Mouse (Mus musculus) hindbrain, embryonic 13.5 days (tissue): ENCODE measurements around the gene 4933430I17Rik. TPM values are rescaled to one million over a fixed set of nuclear protein-coding genes. Genes with fewer than 3 reads are reported as not detected.

Experiments used
- ATAC-seq: fragments of 200-750 bp; cut with Nextera tagmentation; 2 replicates; pipeline ENCODE4 v1.8.0; 2017; ENCODE audit warnings: moderate TSS enrichment; ENCODE audit not compliant: low FRiP score
- H3K27ac ChIP-seq: fragments of 300-500 bp; sonication (generic); 2 replicates; pipeline ENCODE4 v1.5.1; 2015; ENCODE audit warnings: inconsistent platforms, mild to moderate bottlenecking, moderate library complexity
- H3K27me3 ChIP-seq: fragments of 300-500 bp; sonication (generic); 2 replicates; pipeline ENCODE4 v1.6.1; 2015; ENCODE audit warnings: mild to moderate bottlenecking, inconsistent platforms
- H3K36me3 ChIP-seq: fragments of 300-500 bp; sonication (generic); 2 replicates; pipeline ENCODE4 v1.6.1; 2015; ENCODE audit warnings: mild to moderate bottlenecking, inconsistent platforms
- H3K4me1 ChIP-seq: fragments of 300-500 bp; sonication (generic); replicated peaks from 2 replicates; pipeline ENCODE4 v1.6.1; 2015; ENCODE audit warnings: inconsistent platforms
- H3K4me2 ChIP-seq: fragments of 300-500 bp; sonication (generic); 2 replicates; pipeline ENCODE4 v1.6.1; 2015; ENCODE audit warnings: inconsistent platforms, mild to moderate bottlenecking, moderate library complexity
- H3K4me3 ChIP-seq: fragments of 300-500 bp; sonication (generic); 2 replicates; pipeline ENCODE4 v1.5.1; 2015; ENCODE audit warnings: mild to moderate bottlenecking, inconsistent platforms
- H3K9ac ChIP-seq: fragments of 300-500 bp; sonication (generic); 2 replicates; pipeline ENCODE4 v1.6.1; 2015; ENCODE audit warnings: mild to moderate bottlenecking, inconsistent platforms
- H3K9me3 ChIP-seq: fragments of 300-500 bp; sonication (generic); 2 replicates; pipeline ENCODE4 v1.6.1; 2016; ENCODE audit warnings: inconsistent platforms
- WGBS: fragments of 180-500 bp; shearing (Covaris S2); methylation state at CpG from one replicate; pipeline ENCODE4 v1.1.7; 2015; 5-methylcytosine and 5-hydroxymethylcytosine counted together
- polyA plus RNA-seq: library from polyadenylated mRNA; unstranded; fragments of >200 nt; fragmentation: Nextera tagmentation; extraction: Ambion mirVana; gene quantifications from 2 replicates; pipeline ENCODE4 v1.2.1, GENCODE M21; 2015

The 4933430I17Rik gene
- polyA plus RNA-seq, 1 experiment from 2014 or later, result 0.55 TPM

- H3K9me3 ChIP-seq, result no peaks in the 10 kb centered on the region
- H3K27ac ChIP-seq, result no peak overlapping the region
- 94% methylated on average over 2 of the region's 2 CpGs for whole genome bisulfite sequencing
- peaks cover 37% of the 10 kb centered on the region for H3K4me1 ChIP-seq
- no peak overlapping the region for H3K4me2 ChIP-seq
- no peaks in the 10 kb centered on the region for H3K36me3 ChIP-seq
- H3K4me3 ChIP-seq, result no peak overlapping the region
- ATAC-seq, result no peak
- no peaks in the 10 kb centered on the region for H3K27me3 ChIP-seq
- H3K9ac ChIP-seq, result no peak overlapping the region
Measured at GRCm38 (mm10) chr4:62520892-62521400, 4.2 kb upstream of the 4933430I17Rik start.

- no peaks in the 10 kb centered on the region for H3K27me3 ChIP-seq
Measured at GRCm38 (mm10) chr4:62525489-62525811, 281 bp downstream of the 4933430I17Rik start.

GRCm38 (mm10) chr4:62526256-62526655 is 1.1 kb downstream of the 4933430I17Rik start:
- H3K9ac ChIP-seq, result no peak overlapping the region
- no peak for ATAC-seq
- H3K27me3 ChIP-seq, result no peaks in the 10 kb centered on the region
- H3K4me3 ChIP-seq, result no peak overlapping the region
- 60% methylated on average over 2 of the region's 2 CpGs for WGBS
- no peak overlapping the region for H3K4me2 ChIP-seq
- H3K9me3 ChIP-seq, result no peaks in the 10 kb centered on the region
- H3K36me3 ChIP-seq, result no peaks in the 10 kb centered on the region
- H3K4me1 ChIP-seq, result peaks cover 11% of the 10 kb centered on the region
- H3K27ac ChIP-seq, result no peak overlapping the region

More at GRCm38 (mm10) chr4:62525489-62525811, 281 bp downstream of the 4933430I17Rik start:
- Histone ChIP-seq H3K27ac (no peak overlapping the region), H3K4me3 (peak overlapping the region; percentile 76), H3K9me3 (no peaks in the 10 kb centered on the region), H3K4me2 (peak overlapping the region; percentile 94), H3K36me3 (no peaks in the 10 kb centered on the region), H3K9ac (0 out of 2 replicates have a peak overlapping the region, but pooled peaks have one; percentile 20), H3K4me1 (peaks cover 13% of the 10 kb centered on the region)
- no peak for ATAC-seq
- WGBS, result under 1% methylated on average over 10 of the region's 10 CpGs

- H3K4me1 ChIP-seq, result peaks cover 11% of the 10 kb centered on the region
- no peak overlapping the region for H3K9ac ChIP-seq
- no peaks in the 10 kb centered on the region for H3K27me3 ChIP-seq
- no peak for ATAC-seq
- no peak overlapping the region for H3K4me2 ChIP-seq
- 88% methylated on average over 4 of the region's 4 CpGs for WGBS
- no peak overlapping the region for H3K4me3 ChIP-seq
- no peak overlapping the region for H3K27ac ChIP-seq
- H3K36me3 ChIP-seq, result no peaks in the 10 kb centered on the region
- no peaks in the 10 kb centered on the region for H3K9me3 ChIP-seq
Measured at GRCm38 (mm10) chr4:62527655-62528054, 2.5 kb downstream of the 4933430I17Rik start.

- Histone ChIP-seq H3K27me3 (no peaks in the 10 kb centered on the region), H3K36me3 (no peaks in the 10 kb centered on the region), H3K4me3 (no peak overlapping the region), H3K27ac (no peak overlapping the region), H3K4me2 (no peak overlapping the region), H3K9ac (no peak overlapping the region), H3K9me3 (no peaks in the 10 kb centered on the region), H3K4me1 (no peaks in the 10 kb centered on the region)
- ATAC-seq, result no peak
- 76% methylated on average over 6 of the region's 6 CpGs for WGBS
Measured at GRCm38 (mm10) chr4:62533729-62534128, 8.6 kb downstream of the 4933430I17Rik start.

GRCm38 (mm10) chr4:62541802-62542201 is 16.6 kb downstream of the 4933430I17Rik start:
- no peaks in the 10 kb centered on the region for H3K27me3 ChIP-seq
- H3K4me3 ChIP-seq, result no peak overlapping the region
- ATAC-seq, result no peak
- H3K9ac ChIP-seq, result no peak overlapping the region
- peaks cover 3% of the 10 kb centered on the region; the same call in 1 of the 2 replicates for H3K9me3 ChIP-seq
- WGBS, result 82% methylated on average over 3 of the region's 3 CpGs
- H3K36me3 ChIP-seq, result no peaks in the 10 kb centered on the region
- no peak overlapping the region for H3K27ac ChIP-seq
- H3K4me2 ChIP-seq, result no peak overlapping the region
- H3K4me1 ChIP-seq, result no peaks in the 10 kb centered on the region

GRCm38 (mm10) chr4:62543782-62544181 is 18.6 kb downstream of the 4933430I17Rik start:
- Histone ChIP-seq H3K36me3 (no peaks in the 10 kb centered on the region), H3K4me1 (no peaks in the 10 kb centered on the region), H3K9ac (no peak overlapping the region), H3K9me3 (peaks cover 3% of the 10 kb centered on the region; the same call in 1 of the 2 replicates), H3K4me2 (no peak overlapping the region), H3K27ac (no peak overlapping the region), H3K4me3 (no peak overlapping the region), H3K27me3 (no peaks in the 10 kb centered on the region)
- no peak for ATAC-seq
- WGBS, result 89% methylated on average over 6 of the region's 6 CpGs

GRCm38 (mm10) chr4:62544801-62545200 is 19.6 kb downstream of the 4933430I17Rik start:
- ATAC-seq, result no peak
- Histone ChIP-seq H3K4me1 (no peaks in the 10 kb centered on the region), H3K4me2 (no peak overlapping the region), H3K27me3 (no peaks in the 10 kb centered on the region), H3K9ac (no peak overlapping the region), H3K36me3 (no peaks in the 10 kb centered on the region), H3K27ac (no peak overlapping the region), H3K4me3 (no peak overlapping the region), H3K9me3 (peaks cover 3% of the 10 kb centered on the region; the same call in 1 of the 2 replicates)

- H3K27ac ChIP-seq, result no peak overlapping the region
- ATAC-seq, result no peak
Measured at GRCm38 (mm10) chr4:62551966-62552365, 26.8 kb downstream of the 4933430I17Rik start.

GRCm38 (mm10) chr4:62557436-62557835 is 32.3 kb downstream of the 4933430I17Rik start:
- peaks cover 3% of the 10 kb centered on the region for H3K4me1 ChIP-seq
- no peak overlapping the region for H3K4me2 ChIP-seq
- H3K9ac ChIP-seq, result no peak overlapping the region
- ATAC-seq, result no peak
- H3K36me3 ChIP-seq, result no peaks in the 10 kb centered on the region
- H3K27me3 ChIP-seq, result no peaks in the 10 kb centered on the region
- no peaks in the 10 kb centered on the region for H3K9me3 ChIP-seq
- no peak overlapping the region for H3K27ac ChIP-seq
- WGBS, result 85% methylated on average over 3 of the region's 3 CpGs
- no peak overlapping the region for H3K4me3 ChIP-seq

More at GRCm38 (mm10) chr4:62551966-62552365, 26.8 kb downstream of the 4933430I17Rik start:
- Histone ChIP-seq H3K4me3 (no peak overlapping the region), H3K4me2 (no peak overlapping the region), H3K36me3 (no peaks in the 10 kb centered on the region), H3K4me1 (no peaks in the 10 kb centered on the region), H3K9ac (no peak overlapping the region), H3K9me3 (no peaks in the 10 kb centered on the region), H3K27me3 (no peaks in the 10 kb centered on the region)
- 89% methylated on average over 7 of the region's 7 CpGs for WGBS

GRCm38 (mm10) chr4:62559797-62560329 is 34.7 kb downstream of the 4933430I17Rik start, which contains the start of gene Rgs3:
Gene Rgs3, plus strand, starts transcription at chr4:62559847.
- Histone ChIP-seq H3K9me3 (no peaks in the 10 kb centered on the region), H3K4me3 (no peak within 1 kb of the TSS), H3K4me2 (no peak within 1 kb of the TSS), H3K9ac (peak within 1 kb of the TSS; percentile 25; the same call in 1 of the 2 replicates), H3K27ac (no peak within 1 kb of the TSS), H3K27me3 (no peaks in the 10 kb centered on the region), H3K4me1 (peaks cover 3% of the 10 kb centered on the region), H3K36me3 (no peaks in the 10 kb centered on the region)
- WGBS, result 76% methylated on average over 6 of the region's 6 CpGs
- no peak for ATAC-seq

GRCm38 (mm10) chr4:62560963-62561629 is 35.9 kb downstream of the 4933430I17Rik start:
- H3K9ac ChIP-seq, result peak overlapping the region; percentile 51; the same call in 1 of the 2 replicates
- no peaks in the 10 kb centered on the region for H3K9me3 ChIP-seq
- H3K4me1 ChIP-seq, result peaks cover 3% of the 10 kb centered on the region
- WGBS, result 23% methylated on average over 4 of the region's 4 CpGs
- peak; percentile 83 for ATAC-seq
- no peak overlapping the region for H3K27ac ChIP-seq
- H3K4me3 ChIP-seq, result no peak overlapping the region
- no peaks in the 10 kb centered on the region for H3K27me3 ChIP-seq
- no peak overlapping the region for H3K4me2 ChIP-seq
- H3K36me3 ChIP-seq, result no peaks in the 10 kb centered on the region

- Histone ChIP-seq H3K4me1 (peaks cover 3% of the 10 kb centered on the region), H3K9ac (peak overlapping the region; percentile 51; the same call in 1 of the 2 replicates), H3K36me3 (no peaks in the 10 kb centered on the region), H3K27me3 (no peaks in the 10 kb centered on the region), H3K4me3 (no peak overlapping the region), H3K9me3 (no peaks in the 10 kb centered on the region), H3K4me2 (no peak overlapping the region), H3K27ac (no peak overlapping the region)
- WGBS, result 47% methylated on average over 3 of the region's 3 CpGs
- peak; percentile 57 for ATAC-seq
Measured at GRCm38 (mm10) chr4:62561630-62562001, 36.4 kb downstream of the 4933430I17Rik start.
